Mouse (Mus musculus) thymus, adult 2 months (tissue): ENCODE data around the gene Bpifa2.

Experiments used
- CTCF ChIP-seq: fragments of 200-500 bp; IDR thresholded peaks from 2 replicates; pipeline ENCODE4 v1.5.1; 2012; ENCODE audit warnings: mild to moderate bottlenecking, control low read depth, low read length, moderate library complexity, borderline replicate concordance; ENCODE audit not compliant: control insufficient read depth, poor library complexity, insufficient read depth; ENCODE audit errors: extremely low read depth
- POLR2A ChIP-seq: fragments of 200-500 bp; IDR thresholded peaks from 2 replicates; pipeline ENCODE4 v1.6.1; 2012; ENCODE audit warnings: mild to moderate bottlenecking, low read length, control low read depth, moderate library complexity; ENCODE audit not compliant: control insufficient read depth, poor library complexity, insufficient read depth; ENCODE audit errors: extremely low read depth

DNA sequence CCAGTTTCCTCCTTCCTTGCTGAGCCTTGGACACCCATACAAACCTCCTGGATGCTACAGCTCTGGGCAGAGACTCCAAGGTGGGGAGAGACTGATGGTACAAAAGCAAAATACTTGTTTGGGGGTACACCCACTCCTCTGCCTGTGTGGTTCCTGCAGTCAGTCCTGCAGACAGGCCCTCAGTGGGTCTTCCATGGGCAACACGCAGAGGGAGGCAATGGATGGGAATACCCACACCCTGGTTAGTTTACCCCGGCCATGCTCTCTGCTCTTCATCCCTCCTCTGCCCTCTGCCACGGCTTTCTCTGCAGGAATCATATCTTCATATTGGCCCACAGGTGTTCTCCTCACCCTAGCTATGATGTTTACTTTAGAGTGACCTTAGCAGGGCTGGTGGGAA, 7.6 kb upstream of the Bpifa2 start:
- TF ChIP-seq CTCF (no peak), POLR2A (no peak)
